Mouse (Mus musculus) C2C12 (cell line): ENCODE results near the gene Nme4.

ENCODE experiments used
- CTCF ChIP-seq: IDR thresholded peaks from one replicate; pipeline ENCODE4 v1.5.1; 2011; ENCODE audit not compliant: control insufficient read depth, insufficient read depth, insufficient read length
- MYOD1 ChIP-seq: IDR thresholded peaks from one replicate; pipeline ENCODE4 v1.6.1; 2011; ENCODE audit warnings: low read depth; ENCODE audit not compliant: control insufficient read depth, insufficient read length
- USF1 ChIP-seq: IDR thresholded peaks from one replicate; pipeline ENCODE4 v1.6.1; 2011; ENCODE audit warnings: low read depth, mild to moderate bottlenecking, control low read depth, moderate library complexity

DNA sequence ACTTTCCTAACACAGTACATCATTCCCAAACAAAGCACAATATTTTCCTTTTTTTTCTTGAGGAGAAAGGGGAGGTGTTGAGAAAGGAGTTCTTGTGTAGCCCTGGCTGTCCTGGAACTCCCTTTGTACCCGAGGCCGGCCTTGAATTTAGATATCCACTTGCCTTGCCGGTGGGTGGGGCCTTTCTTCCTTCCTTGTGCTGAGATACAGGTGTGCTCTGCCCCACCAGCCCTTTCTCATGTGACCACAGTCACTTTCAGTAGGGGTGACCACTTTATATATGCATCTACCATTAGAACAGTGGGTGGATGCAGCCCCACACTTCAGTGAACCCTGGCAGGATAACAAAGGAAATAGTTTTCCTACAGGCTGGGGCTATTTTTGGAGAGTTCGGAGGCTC lies 16.3 kb upstream of the Nme4 start:
- no peak for TF ChIP-seq CTCF
- TF ChIP-seq MYOD1: no peak
- TF ChIP-seq USF1: no peak
